Mouse (Mus musculus): Measurements from ENCODE around the gene H2-M5. TPM values are rescaled to one million over a fixed set of nuclear protein-coding genes. Genes with fewer than 3 reads are reported as not detected.

H2-M5 gene
- total RNA-seq, 2 experiments from 2014 or later: 3.6 to 3.9 TPM

DNA sequence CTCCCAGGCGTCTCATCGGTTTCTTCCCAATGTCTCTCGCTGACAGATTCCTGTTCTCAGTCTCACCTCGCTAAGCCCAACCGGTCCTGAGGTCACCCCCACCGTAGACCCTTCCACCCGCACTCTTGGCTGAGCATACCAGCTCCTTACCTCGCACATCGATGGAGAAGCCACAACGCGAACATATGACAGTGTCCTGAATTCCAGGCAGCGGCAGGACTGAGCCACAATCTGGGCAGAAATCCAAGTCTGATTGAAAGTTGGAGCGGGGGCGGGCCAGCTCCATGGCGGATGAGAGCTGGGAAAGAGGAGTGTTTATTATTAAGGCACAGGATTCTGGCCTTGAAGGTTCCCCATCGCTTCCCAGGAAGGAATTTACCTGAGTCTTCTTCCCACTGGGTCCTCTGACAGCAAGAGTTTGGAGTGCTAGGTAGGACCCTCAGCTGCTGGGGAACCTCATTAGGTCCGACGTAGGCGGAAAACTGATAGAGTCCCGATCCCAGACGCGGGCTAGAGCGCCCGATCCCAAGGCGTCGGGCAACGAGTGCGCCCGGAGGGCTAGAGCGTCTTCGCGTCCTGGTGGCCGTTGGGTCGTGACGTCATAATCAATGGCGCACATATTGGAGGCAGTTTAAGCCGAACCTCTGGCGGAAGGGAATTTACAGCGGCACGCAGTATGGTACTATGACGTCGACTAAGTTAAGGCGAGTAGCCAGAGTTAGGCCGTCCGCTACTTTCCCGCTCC, 31.2 kb downstream of the H2-M5 start, which contains the start of the genes Znrd1 and Znrd1as:
Znrd1 (minus strand) TSS at position 561 of the 745 bp plus-strand sequence.
Znrd1as (plus strand) TSS at position 594 of the 745 bp plus-strand sequence.
- intact Hi-C loops (cut with DNase I): loop anchor here (5.0 kb wide), 1 partner anchor 44 kb away; the partner anchor contains the start of gene Zfp57
- DNase-seq (ENCODE audit: extremely low spot score in 1 of 2, low spot score in 2 of 2): peak; percentile 95 to 97

DNA sequence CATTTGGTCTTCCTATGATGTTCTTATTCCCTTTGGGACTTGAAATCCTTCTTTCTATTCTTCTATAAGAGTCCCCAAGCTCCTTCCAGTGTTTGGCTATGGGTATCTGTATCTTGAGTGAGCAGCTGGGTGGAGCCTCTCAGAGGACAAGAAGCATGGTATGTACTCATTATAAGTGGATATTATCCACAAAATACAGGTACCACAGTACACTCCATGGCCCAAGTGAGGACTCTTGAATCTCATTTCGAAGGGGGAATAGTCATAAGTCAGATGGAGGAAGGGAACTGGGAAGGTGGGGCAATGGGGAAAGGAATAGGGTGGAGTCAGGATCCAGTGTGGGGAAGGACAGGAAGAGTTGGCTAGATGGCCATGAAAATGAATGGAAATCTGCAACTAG, 36.3 kb downstream of the H2-M5 start:
- intact Hi-C loops (cut with DNase I): no loop called here
- no peak for DNase-seq (ENCODE audit: extremely low spot score in 1 of 2, low spot score in 2 of 2)

DNA sequence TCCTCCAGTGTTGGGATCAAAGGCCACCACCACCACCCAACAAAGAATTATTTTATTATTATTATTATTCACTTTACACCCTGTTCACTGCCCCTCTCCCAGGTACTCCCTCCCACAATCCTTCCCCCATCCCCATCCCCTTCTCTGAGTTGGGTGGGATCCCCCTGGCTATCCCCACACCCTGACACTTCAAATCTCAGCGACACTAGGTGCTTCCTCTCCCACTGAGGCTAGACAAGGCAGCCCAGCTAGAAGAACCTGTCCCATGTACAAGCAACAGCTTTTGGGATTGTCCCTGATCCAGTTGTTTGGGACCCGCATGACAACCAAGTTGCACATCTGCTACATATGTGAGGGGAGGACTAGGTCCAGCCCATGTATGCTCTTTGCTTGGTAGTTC, 36.7 kb downstream of the H2-M5 start:
- intact Hi-C loops (cut with DNase I): no loop called here
- no peak for DNase-seq (ENCODE audit: extremely low spot score in 1 of 2, low spot score in 2 of 2)

- intact Hi-C loops (cut with DNase I): loop anchor here (2.0 kb wide), 1 partner anchor 96 kb away; no protein-coding TSS in a partner anchor
Measured at GRCm38 (mm10) chr17:36950981-36951947, 38.1 kb downstream of the H2-M5 start, which contains the start of gene Ppp1r11. Ppp1r11 (minus strand) TSS chr17:36951741.

DNA sequence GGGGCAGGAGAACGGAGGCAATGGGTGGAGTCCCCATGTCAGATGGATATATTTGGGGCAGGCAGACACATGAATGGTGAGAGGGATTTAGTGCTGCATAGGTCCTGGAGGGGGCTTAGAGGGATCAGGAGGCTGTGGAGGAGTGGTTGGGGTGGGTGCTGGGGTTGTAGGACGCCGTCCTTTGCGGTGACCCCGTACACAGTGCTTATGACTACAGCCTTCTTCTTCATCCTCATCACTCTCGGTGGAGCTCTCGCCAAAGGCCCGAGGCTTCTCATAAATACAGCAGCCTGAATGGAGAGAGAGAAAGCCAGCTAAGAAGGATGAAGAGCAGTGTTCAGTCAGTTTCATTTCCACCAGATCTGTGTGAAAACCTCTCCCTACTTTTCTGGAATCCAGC, 40.1 kb downstream of the H2-M5 start:
- no peak for DNase-seq (ENCODE audit: extremely low spot score in 1 of 2, low spot score in 2 of 2)
- intact Hi-C loops (cut with DNase I): no loop called here

More at GRCm38 (mm10) chr17:36950981-36951947, 38.1 kb downstream of the H2-M5 start, which contains the start of gene Ppp1r11:
- DNase-seq (ENCODE audit: extremely low spot score in 1 of 2, low spot score in 2 of 2): peak; percentile 97 to 98

GRCm38 (mm10) chr17:36948286-36948685, 41.1 kb downstream of the H2-M5 start:
- no peak for DNase-seq (ENCODE audit: extremely low spot score in 1 of 2, low spot score in 2 of 2)
- intact Hi-C loops (cut with DNase I): no loop called here

DNA sequence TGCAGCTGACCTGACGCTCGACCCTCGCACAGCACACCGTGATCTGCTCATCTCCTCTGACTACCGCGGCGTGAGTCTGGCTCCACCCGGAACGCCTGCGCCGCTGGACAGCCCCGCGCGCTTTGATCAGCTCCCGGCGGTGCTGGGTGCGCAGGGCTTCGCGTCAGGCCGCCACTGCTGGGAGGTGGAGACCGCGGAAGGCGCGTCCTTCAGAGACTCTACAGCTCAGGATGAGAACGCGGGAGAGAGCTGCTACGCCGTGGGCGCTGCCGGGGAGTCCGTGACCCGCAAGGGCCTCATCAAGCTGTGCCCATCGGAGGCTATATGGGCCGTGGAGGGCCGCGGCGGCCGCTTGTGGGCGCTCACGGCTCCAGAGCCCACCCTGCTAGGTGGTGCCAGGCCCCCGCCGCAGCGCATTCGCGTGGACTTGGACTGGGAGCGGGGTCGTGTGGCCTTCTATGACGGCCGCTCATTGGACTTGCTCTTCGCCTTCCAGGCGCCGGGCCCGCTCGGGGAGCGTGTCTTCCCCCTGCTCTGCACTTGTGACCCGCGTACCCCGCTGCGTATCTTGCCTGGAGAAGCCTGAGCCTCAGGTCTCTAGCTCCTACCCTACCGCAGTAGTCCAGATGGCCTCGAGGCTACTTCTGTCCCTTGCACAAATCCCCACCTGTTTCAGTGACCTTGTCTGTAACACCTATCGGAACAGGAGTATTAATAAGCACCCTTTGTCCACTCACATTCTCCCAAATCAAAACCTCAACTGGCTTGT, 42.1 kb downstream of the H2-M5 start:
- intact Hi-C loops (cut with DNase I): no loop called here
- peak in 1 of 2 experiments; percentile 75 for DNase-seq (ENCODE audit: extremely low spot score in 1 of 2, low spot score in 2 of 2)

DNA sequence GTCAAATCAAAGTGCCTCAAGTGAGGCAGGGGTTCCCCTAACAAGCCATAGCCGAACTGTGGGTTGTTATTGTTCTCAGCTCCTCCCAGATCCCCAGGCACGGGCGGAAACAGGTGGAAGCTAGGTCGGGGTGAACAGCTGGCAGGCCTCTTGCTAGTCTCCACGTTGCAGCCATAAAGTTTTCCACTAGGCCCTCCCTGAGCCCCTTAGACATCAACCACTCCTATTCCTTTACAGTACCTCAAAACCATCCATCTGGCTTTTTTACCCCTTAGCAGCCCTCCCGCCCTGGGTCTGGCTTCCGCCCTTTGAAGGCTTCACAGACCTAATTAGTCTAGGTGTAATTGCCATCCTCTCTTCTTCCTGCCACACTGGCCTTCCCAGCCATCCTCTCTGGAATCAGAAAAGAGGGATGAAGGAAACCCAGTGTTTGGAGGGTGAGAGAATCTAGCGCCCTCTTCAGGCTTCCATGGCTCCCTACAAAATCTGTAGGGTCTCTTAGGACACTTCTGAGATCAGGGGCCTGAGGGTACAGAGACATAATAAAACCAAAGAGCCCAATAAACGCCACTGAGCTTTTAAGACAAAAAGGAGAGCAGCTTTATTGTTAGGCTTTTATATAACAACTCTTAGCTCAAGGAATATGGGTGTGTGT, 45.1 kb downstream of the H2-M5 start:
- no peak for DNase-seq (ENCODE audit: extremely low spot score in 1 of 2, low spot score in 2 of 2)
- intact Hi-C loops (cut with DNase I): no loop called here

GRCm38 (mm10) chr17:36943691-36944090, 45.6 kb downstream of the H2-M5 start:
- no peak for DNase-seq (ENCODE audit: extremely low spot score in 1 of 2, low spot score in 2 of 2)
- intact Hi-C loops (cut with DNase I): no loop called here

- intact Hi-C loops (cut with DNase I): no loop called here
- peak in 1 of 2 experiments; percentile 50 for DNase-seq (ENCODE audit: extremely low spot score in 1 of 2, low spot score in 2 of 2)
Measured at GRCm38 (mm10) chr17:36942791-36943471, 46.4 kb downstream of the H2-M5 start, which contains the start of gene Rnf39. Rnf39 (plus strand) TSS chr17:36942918.

GRCm38 (mm10) chr17:36942391-36942790, 46.9 kb downstream of the H2-M5 start:
- DNase-seq (ENCODE audit: extremely low spot score in 1 of 2, low spot score in 2 of 2): peak in 1 of 2 experiments; percentile 56
- intact Hi-C loops (cut with DNase I): no loop called here

- intact Hi-C loops (cut with DNase I): no loop called here
- no peak for DNase-seq (ENCODE audit: extremely low spot score in 1 of 2, low spot score in 2 of 2)
Measured at GRCm38 (mm10) chr17:36938056-36938455, 51.3 kb downstream of the H2-M5 start.

Other genes starting within 250 kb of the H2-M5 start
- gene H2-M10.5, start 216.6 kb downstream of the H2-M5 start, total RNA-seq (2021): not detected
- gene H2-M10.6, start 177.4 kb downstream of the H2-M5 start, total RNA-seq (2021): not detected
- 10 to 100 TPM; 30.1 to 30.3 TPM for gene Trim26, start 152.4 kb downstream of the H2-M5 start, total RNA-seq (2021)
- gene Trim15, start 122.3 kb downstream of the H2-M5 start, total RNA-seq (2021): not detected
- under 1 TPM in 1 of 2 experiments, not detected in 1; 0.19 TPM for gene Trim10, start 120.0 kb downstream of the H2-M5 start, total RNA-seq (2021)
- gene Trim40, start 99.4 kb downstream of the H2-M5 start, total RNA-seq (2021): not detected
- not detected for gene Trim31, start 91.4 kb downstream of the H2-M5 start, total RNA-seq (2021)
- gene Rnf39, start 46.6 kb downstream of the H2-M5 start, total RNA-seq (2021): 1 to 10 TPM; 1.3 to 2.6 TPM
- gene Ppp1r11, start 37.8 kb downstream of the H2-M5 start, total RNA-seq (2021): 10 to 100 TPM; 89.7 to 90.6 TPM
- gene Znrd1, start 31.0 kb downstream of the H2-M5 start, total RNA-seq (2021): 10 to 100 TPM; 25.3 to 27.8 TPM
- 1 to 10 TPM; 2.8 to 3.5 TPM for gene Znrd1as, start 30.9 kb downstream of the H2-M5 start, total RNA-seq (2021)
- gene 2410137M14Rik, start 8.3 kb downstream of the H2-M5 start, total RNA-seq (2021): under 1 TPM in 1 of 2 experiments, not detected in 1; 0.87 TPM
- gene Zfp57, start 11.6 kb upstream of the H2-M5 start, total RNA-seq (2021): 10 to 100 TPM; 68.8 to 72.1 TPM
- 10 to 100 TPM in 1 of 2 experiments, 1 to 10 TPM in 1; 3.7 to 11.2 TPM for gene Mog, start 33.9 kb upstream of the H2-M5 start, total RNA-seq (2021)
- 100 to 1,000 TPM; 579 to 604 TPM for gene Gabbr1, start 56.4 kb upstream of the H2-M5 start, total RNA-seq (2021)
- gene Olfr90, start 99.0 kb upstream of the H2-M5 start, total RNA-seq (2021): not detected
- not detected for gene Olfr91, start 108.7 kb upstream of the H2-M5 start, total RNA-seq (2021)
- gene Olfr92, start 130.6 kb upstream of the H2-M5 start, total RNA-seq (2021): not detected
- gene Olfr93, start 172.0 kb upstream of the H2-M5 start, total RNA-seq (2021): not detected
- not detected for gene Ubd, start 204.4 kb upstream of the H2-M5 start, total RNA-seq (2021)
- not detected for gene Olfr94, start 211.5 kb upstream of the H2-M5 start, total RNA-seq (2021)
- gene Olfr95, start 223.6 kb upstream of the H2-M5 start, total RNA-seq (2021): not detected
- not detected for gene Olfr96, start 230.6 kb upstream of the H2-M5 start, total RNA-seq (2021)
- not detected for gene Olfr97, start 247.8 kb upstream of the H2-M5 start, total RNA-seq (2021)